Mouse (Mus musculus): Measurements from ENCODE around the gene Tdrd3. TPM values are rescaled to one million over a fixed set of nuclear protein-coding genes. Genes with fewer than 3 reads are reported as not detected.

Tdrd3 gene
- polyA plus RNA-seq (2012; rRNA removed), result 0.10 and 0.38 TPM in 2 replicates

DNA sequence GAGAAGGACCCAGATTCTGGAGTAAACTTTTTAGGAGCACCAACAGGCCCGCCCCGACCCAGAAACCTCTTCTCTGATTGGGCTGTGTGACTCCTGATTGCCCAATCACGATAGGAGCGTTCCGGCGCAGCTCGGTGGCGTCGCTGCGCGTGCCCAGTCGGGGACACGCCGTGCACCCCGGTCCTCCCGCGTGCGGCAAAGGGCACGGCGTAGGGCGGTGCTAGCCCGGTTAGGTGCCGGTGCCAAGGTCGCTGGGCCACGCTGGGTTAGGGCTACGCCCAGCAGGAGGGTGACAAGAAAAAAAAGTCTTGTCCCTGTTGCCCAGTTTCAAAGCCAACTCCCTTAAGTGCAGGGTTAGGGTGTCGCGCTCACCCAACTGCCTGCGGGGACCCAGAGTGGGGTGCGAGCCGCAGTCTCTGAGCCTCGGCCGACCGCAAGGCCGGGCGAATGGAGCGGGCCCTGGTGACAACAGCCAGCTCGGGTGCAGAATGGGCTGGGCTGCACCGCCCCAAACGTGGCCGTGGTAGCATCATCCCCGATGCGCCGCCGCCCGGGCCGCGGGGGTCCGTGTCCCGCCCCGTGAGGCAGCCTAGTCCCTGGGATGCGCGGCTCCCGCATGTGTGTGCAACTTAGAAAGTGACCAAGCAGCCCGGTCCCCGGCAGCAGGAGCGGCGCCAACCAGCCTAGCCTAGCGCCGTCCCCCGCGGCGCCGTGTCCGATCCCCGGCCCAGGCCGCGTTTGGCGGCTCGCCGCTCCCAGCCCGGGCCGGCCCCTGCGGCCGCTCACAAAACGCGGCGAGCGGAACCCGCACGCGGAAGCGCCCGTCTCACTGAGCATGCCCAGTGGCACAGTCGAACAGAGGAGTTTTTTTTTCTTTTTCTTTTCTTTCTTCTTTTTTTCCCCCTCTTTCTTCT is at the start of gene Tdrd3:
Tdrd3 (plus strand) TSS at position 832 of the 914 bp plus-strand sequence.

